Comparison of ENCODE assay signal across 24 mouse cellular contexts in the genomic region with DNA sequence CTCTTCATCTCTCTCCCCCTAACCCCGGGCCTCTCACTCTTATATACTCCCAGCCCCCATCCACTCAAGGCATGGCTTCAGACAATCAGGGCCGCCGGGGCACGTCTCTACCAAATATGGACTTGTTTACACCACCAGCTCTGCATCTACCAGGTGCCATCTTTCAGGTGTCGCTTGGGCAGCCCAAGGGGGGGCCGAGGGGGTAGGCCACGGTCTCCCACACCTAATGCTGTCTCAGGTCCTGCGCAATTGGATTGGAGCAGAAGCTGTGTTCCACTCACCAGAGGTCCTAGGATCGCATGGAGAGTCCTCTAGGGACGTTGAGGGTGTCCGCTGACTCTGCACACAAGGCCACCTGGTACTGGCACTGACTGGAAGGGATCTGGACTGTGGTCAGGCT.
"Had no signal": no experiment of that assay in that cellular context is flagged by ENCODE, and none has a peak within 500 bp of the region (broad histone marks: within the 10 kb centered on the region; RNA-seq: fewer than 3 reads in every experiment).

No protein-coding gene starts in this region.

- H3K9me3 ChIP-seq: heart, embryonic 13.5 days; heart, embryonic 15.5 days; intestine, embryonic 15.5 days; limb, embryonic 13.5 days; limb, embryonic 15.5 days; liver, embryonic 12.5 days had no signal

- DNase-seq: gastrocnemius, adult 2 months; gastrocnemius, postnatal 10 days; gastrocnemius, postnatal 25 days; heart, adult 2 months; heart, postnatal 4 days; kidney, adult 18-20 months; kidney, adult 8-10 months; kidney, postnatal 10 days; kidney, postnatal 4 days; layer of hippocampus, postnatal 36 days; left cerebral cortex, postnatal 4 days had no signal

- H3K4me2 ChIP-seq: heart, embryonic 13.5 days; heart, embryonic 15.5 days; hindbrain, embryonic 14.5 days; intestine, embryonic 15.5 days; limb, embryonic 13.5 days; limb, embryonic 15.5 days; liver, embryonic 12.5 days had no signal

- H3K4me3 ChIP-seq: gastrocnemius, adult 2 months; heart, adult 2 months; heart, embryonic 13.5 days; heart, embryonic 15.5 days; hindbrain, embryonic 10.5 days; intestine, embryonic 15.5 days; layer of hippocampus, adult 2 months; limb, embryonic 13.5 days; limb, embryonic 15.5 days; liver, embryonic 12.5 days had no signal

- H3K27ac ChIP-seq: gastrocnemius, adult 2 months; heart, adult 2 months; heart, embryonic 13.5 days; heart, embryonic 15.5 days; hindbrain, embryonic 10.5 days; hindbrain, embryonic 14.5 days; intestine, embryonic 15.5 days; layer of hippocampus, adult 2 months; limb, embryonic 13.5 days; limb, embryonic 15.5 days; liver, embryonic 12.5 days; liver, embryonic 14.5 days had no signal

- H3K4me1 ChIP-seq: heart, embryonic 13.5 days; heart, embryonic 15.5 days; hindbrain, embryonic 10.5 days; intestine, embryonic 15.5 days; limb, embryonic 13.5 days; limb, embryonic 15.5 days; liver, embryonic 12.5 days had no signal

- H3K36me3 ChIP-seq: heart, embryonic 13.5 days; heart, embryonic 15.5 days; hindbrain, embryonic 10.5 days; intestine, embryonic 15.5 days; limb, embryonic 13.5 days; limb, embryonic 15.5 days; liver, embryonic 12.5 days had no signal

- ATAC-seq: hindbrain, embryonic 16.5 days; inflammation-experienced regulatory T-cells, adult 6 months; intestine, embryonic 15.5 days; intestine, postnatal 0 days; liver, embryonic 12.5 days had no signal

- H3K27me3 ChIP-seq: heart, embryonic 13.5 days; heart, embryonic 15.5 days; intestine, embryonic 15.5 days; limb, embryonic 13.5 days; limb, embryonic 15.5 days; liver, embryonic 12.5 days had no signal

- H3K9ac ChIP-seq: heart, embryonic 13.5 days; heart, embryonic 15.5 days; hindbrain, embryonic 14.5 days; intestine, embryonic 15.5 days; limb, embryonic 13.5 days; limb, embryonic 15.5 days; liver, embryonic 12.5 days; liver, embryonic 14.5 days had no signal
